Mouse (Mus musculus) adrenal gland, adult 8-10 months (tissue): Measurements from ENCODE around the gene Alox12e. TPM values are rescaled to one million over a fixed set of nuclear protein-coding genes. Genes with fewer than 3 reads are reported as not detected.
"Not testable (repeated sequence)": the region's sequence is repeated elsewhere in the genome, so short reads cannot be mapped to it uniquely, and the experiment has no call there.

ENCODE experiments used
- DNase-seq: peaks from one replicate; pipeline ENCODE4 v3.0.0; 2022
- total RNA-seq, 4 experiments: library from RNA; stranded (reverse); gene quantifications; 2 replicates each; pipeline ENCODE4 v1.2.4; 2022

Gene Alox12e
- total RNA-seq: not detected

DNA sequence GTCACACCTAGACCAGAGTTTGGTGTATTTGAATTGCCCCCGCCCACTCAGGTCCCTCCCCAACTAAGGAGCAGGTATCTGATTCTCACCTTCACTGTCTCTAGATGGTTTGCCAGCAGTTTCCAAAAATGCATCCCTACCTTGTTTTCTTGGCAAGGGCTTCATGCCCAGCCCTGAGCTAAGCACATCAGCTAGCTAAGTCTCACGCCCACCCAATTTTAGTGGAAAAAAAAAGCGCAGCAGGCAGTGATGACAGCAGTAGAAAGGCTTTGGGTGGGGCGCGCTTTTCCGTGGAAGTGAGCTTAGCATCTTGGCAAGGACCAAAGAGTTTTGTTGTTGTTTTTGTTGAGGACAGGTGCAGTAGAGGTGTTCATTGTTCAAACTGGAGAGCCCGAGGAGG is at the start of gene Alox12e:
Gene Alox12e, minus strand, starts transcription at position 101 of the 400 bp plus-strand sequence.
- DNase-seq: no peak

- DNase-seq: not testable (repeated sequence)
Observed at GRCm38 (mm10) chr11:70368626-70369025, 46.2 kb upstream of the Alox12e start.

DNA sequence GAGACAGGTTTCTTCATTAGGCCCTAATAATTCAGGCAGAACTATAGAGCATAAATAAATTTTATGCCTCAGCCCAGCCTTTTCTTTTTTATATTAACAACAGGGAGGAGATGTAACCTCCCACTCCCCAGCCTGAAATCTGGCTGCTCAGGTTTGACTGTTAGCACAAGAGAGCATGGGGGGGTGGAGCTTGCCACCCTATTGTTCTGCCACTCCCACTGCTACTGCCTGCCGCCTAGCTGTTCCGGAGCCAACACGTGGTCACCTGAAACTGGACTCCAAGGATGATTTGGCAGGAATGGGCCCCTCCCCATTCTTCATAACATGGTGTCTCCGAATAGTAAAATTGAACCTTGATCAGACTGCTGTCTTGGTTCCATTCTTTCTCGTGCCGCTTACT is 45.3 kb upstream of the Alox12e start:
- DNase-seq: not testable (repeated sequence)

- no peak for DNase-seq
Observed at GRCm38 (mm10) chr11:70351868-70352267, 29.4 kb upstream of the Alox12e start, which contains the start of gene Alox15. Gene Alox15, minus strand, starts transcription at chr11:70352031.

- peak; percentile 13 for DNase-seq
Observed at GRCm38 (mm10) chr11:70348630-70349029, 26.2 kb upstream of the Alox12e start.

- DNase-seq: no peak
Observed at GRCm38 (mm10) chr11:70347861-70348260, 25.4 kb upstream of the Alox12e start.

- DNase-seq: no peak
Observed at GRCm38 (mm10) chr11:70345546-70345945, 23.1 kb upstream of the Alox12e start.

- no peak for DNase-seq
Observed at GRCm38 (mm10) chr11:70345061-70345460, 22.6 kb upstream of the Alox12e start.

DNA sequence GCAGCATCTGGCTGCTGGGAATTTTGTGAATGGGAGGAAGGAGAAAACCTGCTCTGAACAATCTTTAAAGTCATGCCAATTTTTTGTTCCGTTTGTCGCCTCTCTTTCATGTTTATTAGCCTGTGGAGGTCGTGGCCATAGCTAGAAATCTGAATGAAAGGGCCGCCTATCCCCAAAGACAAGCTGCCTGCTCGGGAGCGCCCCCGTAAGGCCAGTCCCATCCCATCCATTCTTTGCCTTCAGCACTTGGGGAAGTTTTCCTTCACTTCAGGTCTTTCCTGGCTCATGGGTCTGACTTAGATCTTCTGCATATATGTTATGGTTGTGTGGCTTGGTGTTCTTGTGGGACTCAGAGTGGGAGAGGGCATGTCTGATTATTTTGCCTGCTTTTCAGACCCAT is 17.1 kb upstream of the Alox12e start:
- DNase-seq: no peak

GRCm38 (mm10) chr11:70334477-70334876 is 12.0 kb upstream of the Alox12e start:
- DNase-seq: peak; percentile 28

- DNase-seq: no peak
Observed at GRCm38 (mm10) chr11:70324726-70325125, 2.3 kb upstream of the Alox12e start.

DNA sequence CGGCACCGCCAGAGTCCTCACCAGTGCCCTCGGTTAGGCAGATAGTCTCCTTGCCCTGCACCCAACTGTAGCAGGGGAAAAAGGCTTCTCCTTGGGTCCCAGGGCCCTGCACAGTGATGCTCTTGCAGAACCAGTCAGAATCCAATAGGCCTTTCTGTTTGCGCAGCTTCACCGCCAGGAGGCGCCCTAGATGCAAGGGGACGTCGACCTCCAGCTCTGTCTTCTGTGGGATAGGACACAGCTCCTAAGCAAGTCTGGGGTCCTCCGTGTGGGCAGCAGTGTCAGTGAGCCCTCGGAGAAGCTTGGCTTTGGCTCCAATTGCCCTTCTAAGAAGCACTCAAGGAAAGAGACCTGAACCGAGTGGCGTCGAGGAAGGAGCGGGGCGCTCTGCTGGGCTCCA is 764 bp downstream of the Alox12e start:
- no peak for DNase-seq

- no peak for DNase-seq
Observed at GRCm38 (mm10) chr11:70319614-70320013, 2.8 kb downstream of the Alox12e start.

DNA sequence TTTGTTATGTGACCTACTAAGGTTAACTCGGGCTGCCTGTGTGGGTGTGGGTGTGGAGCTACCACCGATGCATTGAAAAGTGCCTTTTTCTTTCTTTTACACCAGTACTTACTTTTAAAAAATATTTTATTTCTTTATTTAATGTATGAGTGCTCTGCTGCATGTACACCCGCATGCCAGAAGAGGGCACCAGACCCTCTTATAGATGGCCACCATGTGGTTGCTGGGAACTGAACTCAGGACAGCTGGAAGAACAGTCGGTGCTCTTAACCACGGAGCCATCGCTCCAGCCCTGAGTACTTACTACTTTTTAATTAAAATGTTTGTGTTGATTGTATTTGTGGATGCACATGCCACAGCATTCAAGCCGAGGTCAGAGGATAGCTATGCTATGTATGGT is 8.6 kb downstream of the Alox12e start:
- DNase-seq: no peak

- DNase-seq: no peak
Observed at GRCm38 (mm10) chr11:70309341-70309740, 13.1 kb downstream of the Alox12e start.

DNA sequence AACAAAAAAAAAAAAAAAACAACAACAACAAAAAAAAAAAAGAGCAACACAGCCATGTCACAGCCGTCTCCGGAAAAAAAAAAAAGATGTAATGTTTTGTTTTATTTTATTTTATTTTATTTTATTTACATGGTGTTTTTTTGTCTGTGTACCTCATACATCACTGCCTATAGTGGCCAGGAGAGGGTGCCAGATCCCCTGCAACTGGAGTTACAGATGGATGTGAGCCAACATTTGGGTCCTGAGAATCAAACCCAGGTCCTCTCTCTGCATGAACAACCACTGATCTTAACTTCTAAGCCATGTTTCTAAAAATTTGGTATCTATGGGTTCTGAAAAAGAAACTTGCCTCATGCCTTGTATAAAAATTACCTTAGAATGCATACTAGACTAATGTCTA is 14.1 kb downstream of the Alox12e start:
- DNase-seq: no peak

DNA sequence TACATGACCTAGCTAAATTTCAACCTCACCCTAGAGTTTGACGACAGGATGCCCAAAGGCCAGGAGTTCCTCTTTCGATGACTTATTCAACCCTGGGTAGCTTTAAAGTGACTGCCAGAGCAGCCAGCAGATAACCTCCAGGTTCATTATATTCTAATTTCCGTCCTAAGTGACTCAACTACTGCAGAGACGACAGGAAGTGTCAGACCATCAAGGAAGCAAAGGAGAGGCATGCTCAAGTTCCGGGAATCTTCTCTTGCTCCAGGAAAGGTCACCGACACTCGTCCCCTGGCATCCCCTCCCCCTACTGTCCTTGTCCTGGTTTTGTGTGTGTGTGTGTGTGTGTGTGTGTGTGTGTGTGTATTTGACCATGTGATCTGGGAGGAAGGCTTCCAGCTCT is 16.3 kb downstream of the Alox12e start:
- DNase-seq: peak; percentile 43

GRCm38 (mm10) chr11:70302293-70302692 is 20.1 kb downstream of the Alox12e start:
- DNase-seq: no peak

GRCm38 (mm10) chr11:70297836-70298454 is 24.5 kb downstream of the Alox12e start:
- DNase-seq: no peak

GRCm38 (mm10) chr11:70297405-70297804 is 25.0 kb downstream of the Alox12e start:
- DNase-seq: no peak

- DNase-seq: no peak
Observed at GRCm38 (mm10) chr11:70293881-70294280, 28.5 kb downstream of the Alox12e start.

DNA sequence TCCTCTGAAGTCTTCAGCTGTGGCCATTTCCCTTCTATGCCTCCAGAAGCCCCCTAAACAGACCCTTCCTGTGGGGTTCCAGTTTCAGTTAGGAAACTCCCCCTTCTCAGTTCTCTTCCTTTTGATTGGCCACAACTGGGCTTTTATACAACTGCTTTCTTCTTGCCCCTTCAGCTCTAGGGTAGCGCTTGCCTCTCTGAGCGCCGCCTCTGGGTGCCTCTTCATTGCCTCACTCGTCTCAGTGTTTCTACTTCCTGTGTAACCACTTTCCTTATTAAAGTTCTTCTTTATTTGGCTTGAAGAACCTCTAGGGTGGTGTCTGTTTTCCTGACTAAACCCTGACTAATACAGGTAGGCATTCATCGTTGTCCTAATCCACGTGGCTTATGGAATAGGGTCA is 31.2 kb downstream of the Alox12e start:
- DNase-seq: no peak

DNA sequence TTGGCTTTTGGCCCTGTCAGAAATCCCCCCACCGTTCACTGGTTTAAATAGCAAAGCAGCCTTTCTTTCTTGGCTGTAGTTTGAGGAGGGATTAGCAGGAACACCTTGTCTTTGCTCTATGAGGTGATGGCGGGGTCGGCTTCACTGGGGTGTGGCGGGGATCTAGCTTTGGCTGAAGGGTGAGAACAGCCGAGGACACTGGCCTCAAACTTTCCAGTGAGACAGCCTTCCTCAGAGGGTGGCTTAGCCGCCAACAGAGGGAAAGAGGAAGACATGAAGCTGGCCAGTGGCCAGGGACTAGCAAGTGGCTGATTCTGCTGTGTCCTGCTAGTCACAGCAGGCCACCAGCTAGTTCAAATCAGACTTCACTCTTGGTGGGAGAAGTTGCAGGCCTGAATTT is 33.2 kb downstream of the Alox12e start:
- DNase-seq: no peak

GRCm38 (mm10) chr11:70288102-70288501 is 34.3 kb downstream of the Alox12e start:
- no peak for DNase-seq

- no peak for DNase-seq
Observed at GRCm38 (mm10) chr11:70285686-70286085, 36.7 kb downstream of the Alox12e start.
